Mouse (Mus musculus): ENCODE data around the gene Tbce. TPM values are rescaled to one million over a fixed set of nuclear protein-coding genes. Genes with fewer than 3 reads are reported as not detected.
"Not testable (repeated sequence)": the region's sequence is repeated elsewhere in the genome, so short reads cannot be mapped to it uniquely, and the experiment has no call there.

Gene Tbce
- polyA plus RNA-seq, 1 experiment, result 143 TPM

DNA sequence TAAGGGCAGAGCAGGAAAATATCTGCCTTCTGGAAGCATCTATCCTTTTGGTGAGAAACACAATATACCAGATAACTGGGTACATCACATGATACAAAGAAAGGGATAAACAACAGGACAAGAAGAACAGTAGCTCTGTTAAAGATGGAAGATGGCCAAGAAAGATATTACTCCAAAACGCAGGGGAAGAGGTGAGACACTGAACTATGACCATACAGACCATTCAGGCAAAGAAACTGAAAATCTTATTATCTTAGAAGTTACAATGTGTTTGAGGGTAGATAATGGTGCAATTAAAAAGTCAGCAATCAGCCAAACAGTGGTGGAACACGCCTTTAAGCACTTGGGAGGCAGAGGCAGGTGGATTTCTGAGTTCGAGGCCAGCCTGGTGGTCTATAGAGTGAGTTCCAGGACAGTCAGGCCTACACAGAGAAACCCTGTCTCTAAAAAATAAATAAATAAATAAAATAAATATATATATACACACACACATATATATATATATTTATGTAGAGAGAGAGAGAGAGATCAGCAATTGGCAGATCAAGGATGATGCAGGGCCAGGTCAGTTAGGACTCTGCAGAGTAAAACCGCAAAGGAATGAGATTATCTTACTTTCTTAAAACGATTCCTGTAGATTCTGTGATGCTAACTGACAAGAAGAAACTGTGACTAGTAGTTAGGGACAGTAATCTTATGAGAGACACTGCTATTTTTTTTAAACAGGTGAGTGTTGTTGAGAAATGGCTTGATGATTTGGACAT is 5.9 kb downstream of the Tbce start:
- DNase-seq (ENCODE audit: low read depth), result no peak
- TF ChIP-seq POLR2A (IDR thresholded peaks at IDR 0.05; ENCODE audit: borderline replicate concordance, extremely low read depth, insufficient read depth, insufficient read length, poor library complexity, severe bottlenecking) (no peak), CTCF (IDR thresholded peaks at IDR 0.05; ENCODE audit: borderline replicate concordance, extremely low read depth, insufficient read depth, insufficient read length) (no peak)

DNA sequence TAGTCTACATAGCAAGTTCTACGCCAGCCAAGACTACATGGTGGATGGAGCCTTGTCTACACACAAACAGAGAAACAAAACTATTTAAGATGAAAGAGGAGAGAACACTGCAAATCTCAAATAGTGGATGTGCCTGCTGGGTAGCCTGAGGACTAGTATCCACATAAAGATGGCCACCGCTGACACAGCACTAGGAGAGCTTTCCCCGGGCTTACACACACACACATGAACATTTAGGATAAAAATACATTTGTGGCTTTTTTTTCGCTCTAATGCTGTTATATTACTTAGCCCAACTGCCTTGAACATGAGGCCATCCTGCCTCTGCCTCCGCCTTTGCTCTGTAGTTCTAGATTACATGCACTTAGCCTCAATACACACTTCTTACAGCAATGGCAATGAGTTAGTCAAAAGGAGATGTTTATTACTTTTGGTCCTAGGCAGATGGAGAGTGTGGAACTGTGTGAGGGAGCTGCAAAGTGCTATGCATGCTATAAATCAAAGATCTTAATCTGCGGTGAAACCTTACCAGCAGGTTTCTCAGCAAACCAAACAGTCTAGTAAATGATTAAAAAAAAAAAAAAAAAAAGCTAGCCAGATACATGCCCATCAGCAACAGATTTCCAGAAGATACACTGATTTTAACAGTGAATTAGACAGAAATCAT is 13.2 kb downstream of the Tbce start:
- DNase-seq (ENCODE audit: low read depth), result no peak
- TF ChIP-seq POLR2A (IDR thresholded peaks at IDR 0.05; ENCODE audit: borderline replicate concordance, extremely low read depth, insufficient read depth, insufficient read length, poor library complexity, severe bottlenecking), result no peak
- TF ChIP-seq CTCF (IDR thresholded peaks at IDR 0.05; ENCODE audit: borderline replicate concordance, extremely low read depth, insufficient read depth, insufficient read length), result no peak

DNA sequence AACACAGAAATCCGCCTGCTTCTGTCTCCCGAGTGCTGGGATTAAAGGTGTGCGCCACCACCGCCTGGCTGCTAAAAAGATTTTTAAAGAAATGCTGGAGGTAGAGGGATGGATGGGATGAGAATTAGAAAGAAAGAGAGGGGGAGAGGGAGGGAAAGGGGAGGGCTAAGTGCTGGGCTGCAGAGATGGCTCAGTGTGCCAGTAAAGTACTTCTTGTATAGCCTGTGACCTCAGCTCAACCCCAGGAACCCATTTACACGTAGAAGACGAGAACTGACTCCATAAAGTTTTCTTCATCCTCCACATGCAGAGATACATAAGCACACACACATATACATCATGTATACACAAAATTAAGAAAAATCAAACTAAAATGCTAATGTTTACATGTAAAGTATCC is 13.9 kb downstream of the Tbce start:
- no peak for DNase-seq (ENCODE audit: low read depth)
- TF ChIP-seq CTCF (IDR thresholded peaks at IDR 0.05; ENCODE audit: borderline replicate concordance, extremely low read depth, insufficient read depth, insufficient read length) (no peak), POLR2A (IDR thresholded peaks at IDR 0.05; ENCODE audit: borderline replicate concordance, extremely low read depth, insufficient read depth, insufficient read length, poor library complexity, severe bottlenecking) (no peak)

DNA sequence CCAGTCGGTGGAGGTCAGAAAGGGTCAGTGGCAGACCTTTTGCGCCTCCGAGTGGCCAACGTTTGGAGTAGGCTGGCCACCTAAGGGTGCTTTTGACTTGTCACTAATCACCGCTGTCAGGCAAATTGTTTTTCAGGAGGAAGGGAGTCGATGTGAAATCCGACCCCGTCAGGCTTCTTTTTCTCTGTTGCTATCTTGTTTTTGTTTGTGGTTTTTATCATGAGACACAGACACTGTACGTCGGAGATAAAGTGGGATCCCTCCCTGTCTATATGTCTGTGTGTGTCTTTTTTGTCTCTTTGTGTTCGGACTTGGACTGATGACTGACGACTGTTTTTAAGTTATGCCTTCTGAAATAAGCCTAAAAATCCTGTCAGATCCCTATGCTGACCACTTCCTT is 18.0 kb downstream of the Tbce start:
- DNase-seq (ENCODE audit: low read depth), result not testable (repeated sequence)

DNA sequence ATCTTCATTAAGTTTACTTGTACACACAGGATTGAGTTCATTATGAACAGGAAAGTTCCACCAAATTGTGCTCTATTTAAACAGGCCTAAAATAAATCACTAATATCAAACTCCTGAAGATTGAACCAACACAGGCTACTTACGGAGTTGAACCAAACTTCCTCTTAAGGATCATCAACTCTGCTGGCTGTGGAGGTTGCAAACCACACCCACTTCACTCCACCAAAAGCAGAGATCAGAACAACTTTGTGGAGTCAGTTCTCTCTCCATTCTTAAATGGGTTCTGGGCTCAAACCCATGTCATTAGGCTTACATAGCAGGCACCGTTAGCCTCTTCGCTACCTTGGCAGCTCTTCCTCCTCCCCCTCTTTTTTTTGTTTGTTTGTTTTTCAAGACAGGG is 20.6 kb downstream of the Tbce start:
- DNase-seq (ENCODE audit: low read depth), result no peak
- no peak for TF ChIP-seq CTCF (IDR thresholded peaks at IDR 0.05; ENCODE audit: borderline replicate concordance, extremely low read depth, insufficient read depth, insufficient read length)
- TF ChIP-seq POLR2A (IDR thresholded peaks at IDR 0.05; ENCODE audit: borderline replicate concordance, extremely low read depth, insufficient read depth, insufficient read length, poor library complexity, severe bottlenecking), result no peak

DNA sequence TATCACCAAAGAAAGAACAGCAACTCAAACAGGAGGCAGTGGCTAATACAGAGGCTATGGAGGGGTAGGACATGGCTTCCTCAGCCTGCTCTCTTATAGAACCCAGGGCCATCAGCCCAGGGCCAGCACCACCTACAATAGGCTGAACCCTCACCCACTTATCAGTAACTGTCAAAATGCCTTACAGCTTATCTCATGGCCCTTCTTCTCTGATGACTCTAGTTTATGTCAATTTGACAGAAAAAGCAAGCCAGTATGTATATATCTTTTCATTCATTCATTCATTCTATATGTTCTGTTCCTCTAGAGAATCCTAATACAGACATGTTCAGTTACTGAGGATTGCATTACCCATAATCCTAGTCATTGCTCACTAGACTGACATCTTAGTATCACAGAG is 21.2 kb downstream of the Tbce start:
- no peak for DNase-seq (ENCODE audit: low read depth)
- TF ChIP-seq CTCF (IDR thresholded peaks at IDR 0.05; ENCODE audit: borderline replicate concordance, extremely low read depth, insufficient read depth, insufficient read length), result no peak
- TF ChIP-seq POLR2A (IDR thresholded peaks at IDR 0.05; ENCODE audit: borderline replicate concordance, extremely low read depth, insufficient read depth, insufficient read length, poor library complexity, severe bottlenecking), result no peak

DNA sequence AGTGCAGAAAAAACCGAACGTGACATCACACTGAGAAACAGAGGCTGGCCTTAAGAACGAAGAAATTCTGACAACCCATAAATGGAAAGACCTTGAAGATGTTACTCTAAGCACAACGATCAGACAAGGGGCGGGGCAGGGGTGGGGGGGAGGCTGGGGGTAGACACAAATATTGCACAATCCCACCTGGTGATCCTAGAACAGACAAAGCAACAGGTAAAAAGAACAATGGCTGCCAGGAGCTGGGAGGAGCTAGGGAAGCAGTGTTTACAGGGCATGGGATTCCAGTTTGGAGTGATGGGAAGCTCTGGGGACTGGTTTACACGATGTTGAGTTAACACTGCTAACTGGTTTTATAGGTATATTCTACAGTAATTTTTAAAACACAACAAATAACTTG is 23.8 kb downstream of the Tbce start:
- DNase-seq (ENCODE audit: low read depth), result no peak
- no peak for TF ChIP-seq POLR2A (IDR thresholded peaks at IDR 0.05; ENCODE audit: borderline replicate concordance, extremely low read depth, insufficient read depth, insufficient read length, poor library complexity, severe bottlenecking)

DNA sequence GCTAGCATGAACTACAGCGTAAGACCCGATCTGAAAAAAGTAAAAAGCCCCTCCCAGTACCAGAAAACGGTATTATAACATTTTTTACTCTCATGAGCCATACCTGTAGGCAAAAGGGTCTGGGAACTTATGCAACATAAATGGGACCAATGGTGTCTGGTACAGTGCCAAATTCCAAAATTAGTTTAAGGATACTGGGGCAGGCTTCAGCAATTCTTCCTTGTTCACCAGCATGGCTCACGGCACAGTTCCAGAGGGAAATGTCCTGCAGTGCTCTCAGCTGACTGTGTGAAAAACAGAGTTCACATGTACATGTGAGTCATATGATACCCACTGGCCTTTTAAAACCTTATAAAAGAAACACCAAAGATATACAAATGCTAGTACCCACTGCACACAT is 24.9 kb downstream of the Tbce start:
- no peak for DNase-seq (ENCODE audit: low read depth)
- TF ChIP-seq POLR2A (IDR thresholded peaks at IDR 0.05; ENCODE audit: borderline replicate concordance, extremely low read depth, insufficient read depth, insufficient read length, poor library complexity, severe bottlenecking) (no peak), CTCF (IDR thresholded peaks at IDR 0.05; ENCODE audit: borderline replicate concordance, extremely low read depth, insufficient read depth, insufficient read length) (no peak)

DNA sequence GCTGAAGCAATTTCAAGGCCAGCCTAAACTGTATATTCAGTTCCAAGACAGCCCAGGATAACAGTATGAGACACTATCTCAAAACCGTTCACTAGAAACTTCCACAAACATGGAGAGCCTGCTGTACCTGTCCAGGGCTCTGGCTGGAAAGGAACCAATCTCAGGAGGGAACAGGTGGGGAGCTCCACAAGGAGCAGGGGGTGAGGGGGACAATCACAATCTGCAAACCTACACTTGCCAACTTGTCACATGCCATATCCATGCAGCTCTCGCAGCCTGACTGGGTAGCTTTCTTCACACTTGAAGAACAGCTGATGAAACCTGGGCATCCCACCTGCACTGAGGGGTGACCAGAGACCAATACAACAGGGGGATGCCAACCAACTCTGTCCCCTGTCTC is 25.4 kb downstream of the Tbce start:
- TF ChIP-seq CTCF (IDR thresholded peaks at IDR 0.05; ENCODE audit: borderline replicate concordance, extremely low read depth, insufficient read depth, insufficient read length) (no peak), POLR2A (IDR thresholded peaks at IDR 0.05; ENCODE audit: borderline replicate concordance, extremely low read depth, insufficient read depth, insufficient read length, poor library complexity, severe bottlenecking) (no peak)
- DNase-seq (ENCODE audit: low read depth), result no peak

DNA sequence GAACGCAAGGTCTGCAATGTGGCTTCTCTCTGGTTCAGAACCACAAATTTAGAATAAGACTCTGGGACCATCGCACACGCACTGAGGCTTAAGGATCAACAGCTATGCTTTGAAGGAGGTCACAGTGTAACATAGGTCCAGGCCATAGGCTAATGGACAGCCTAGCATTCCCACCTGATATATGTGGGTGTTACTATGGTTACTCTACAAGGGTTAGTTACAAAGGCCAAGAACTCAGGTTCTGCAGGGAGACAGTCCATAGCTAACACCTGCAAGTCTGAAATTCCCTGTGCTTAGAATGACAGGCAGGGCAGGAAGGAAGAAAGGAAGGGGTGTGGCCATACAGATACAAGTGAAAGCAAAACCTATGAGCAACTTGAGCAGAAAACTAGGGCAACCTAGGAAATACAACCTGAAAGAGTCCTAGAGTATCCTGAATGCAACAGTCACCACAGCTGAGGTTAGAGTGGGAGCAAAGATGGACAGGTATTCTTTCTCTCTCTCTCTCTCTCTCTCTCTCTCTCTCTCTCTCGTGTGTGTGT is 27.9 kb downstream of the Tbce start:
- TF ChIP-seq CTCF (IDR thresholded peaks at IDR 0.05; ENCODE audit: borderline replicate concordance, extremely low read depth, insufficient read depth, insufficient read length) (no peak), POLR2A (IDR thresholded peaks at IDR 0.05; ENCODE audit: borderline replicate concordance, extremely low read depth, insufficient read depth, insufficient read length, poor library complexity, severe bottlenecking) (no peak)
- no peak for DNase-seq (ENCODE audit: low read depth)

DNA sequence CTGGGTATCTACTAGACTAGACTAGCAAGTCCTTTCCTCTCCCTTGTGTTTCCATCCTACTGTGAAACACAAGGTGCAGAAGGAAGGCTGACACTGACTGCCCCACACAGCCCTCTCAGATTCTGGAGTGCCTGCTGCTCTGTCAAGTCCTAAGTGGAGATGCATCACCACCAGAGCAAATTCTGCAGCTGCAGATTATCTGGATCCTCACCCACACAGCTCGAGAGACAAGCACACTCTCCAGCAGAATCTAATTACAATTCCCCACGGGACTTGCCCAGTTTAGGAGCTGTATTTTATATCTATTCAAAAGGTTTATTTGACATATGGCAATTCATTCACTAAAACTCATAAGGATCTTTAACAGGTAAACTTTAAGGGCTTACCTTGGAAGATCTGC is 33.4 kb downstream of the Tbce start:
- TF ChIP-seq POLR2A (IDR thresholded peaks at IDR 0.05; ENCODE audit: borderline replicate concordance, extremely low read depth, insufficient read depth, insufficient read length, poor library complexity, severe bottlenecking) (no peak), CTCF (IDR thresholded peaks at IDR 0.05; ENCODE audit: borderline replicate concordance, extremely low read depth, insufficient read depth, insufficient read length) (no peak)
- DNase-seq (ENCODE audit: low read depth), result no peak

DNA sequence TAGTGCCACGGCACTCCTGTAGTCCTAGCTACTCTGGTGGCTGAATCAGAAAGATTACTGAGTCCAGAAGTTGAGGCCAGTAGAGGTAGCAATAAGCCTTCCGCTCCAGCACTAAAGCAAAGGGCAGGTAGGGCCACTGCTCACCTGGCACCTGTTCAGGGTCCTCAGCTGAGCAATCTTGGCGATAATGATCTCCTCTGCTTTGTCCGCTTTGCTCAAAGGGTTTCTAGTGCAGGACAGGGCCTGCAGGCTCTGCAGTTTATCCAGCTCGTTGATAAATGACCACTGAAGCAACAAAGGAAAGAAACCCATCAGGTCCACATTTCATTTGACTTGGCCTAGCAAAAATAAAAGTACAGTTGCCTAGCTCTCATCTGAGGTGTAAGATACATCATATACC is 34.4 kb downstream of the Tbce start:
- TF ChIP-seq POLR2A (IDR thresholded peaks at IDR 0.05; ENCODE audit: borderline replicate concordance, extremely low read depth, insufficient read depth, insufficient read length, poor library complexity, severe bottlenecking), result no peak
- TF ChIP-seq CTCF (IDR thresholded peaks at IDR 0.05; ENCODE audit: borderline replicate concordance, extremely low read depth, insufficient read depth, insufficient read length), result no peak
- no peak for DNase-seq (ENCODE audit: low read depth)
